Mouse (Mus musculus) ES-E14 (cell line): ENCODE measurements around the gene Hivep3.

Experiments
- CHD2 ChIP-seq: IDR thresholded peaks from 2 replicates; pipeline ENCODE4 v1.6.1; 2014; ENCODE audit warnings: mild to moderate bottlenecking, low read depth, low read length, inconsistent platforms
- HCFC1 ChIP-seq: IDR thresholded peaks from 2 replicates; pipeline ENCODE4 v1.6.1; 2012; ENCODE audit warnings: low read length, inconsistent platforms, borderline replicate concordance; ENCODE audit not compliant: insufficient read depth
- MAFK ChIP-seq: IDR thresholded peaks from 2 replicates; pipeline ENCODE4 v1.6.1; 2014; ENCODE audit warnings: mild to moderate bottlenecking, low read depth, low read length, inconsistent platforms; ENCODE audit not compliant: insufficient read depth
- ZC3H11A ChIP-seq: IDR thresholded peaks from 2 replicates; pipeline ENCODE4 v1.6.1; 2012; ENCODE audit warnings: low read depth, mild to moderate bottlenecking, inconsistent platforms, low read length, borderline replicate concordance
- ZNF384 ChIP-seq: IDR thresholded peaks from 2 replicates; pipeline ENCODE4 v1.6.1; 2012; ENCODE audit warnings: low read depth, low read length, inconsistent platforms

- TF ChIP-seq CHD2 (no peak), ZC3H11A (no peak), HCFC1 (no peak), MAFK (no peak), ZNF384 (no peak)
Observed at GRCm38 (mm10) chr4:120048274-120048673, 314.7 kb downstream of the Hivep3 start.
